Mouse (Mus musculus): ENCODE data around the gene Satb1. TPM values are rescaled to one million over a fixed set of nuclear protein-coding genes. Genes with fewer than 3 reads are reported as not detected.

Satb1 gene
- polyA plus RNA-seq, 1 experiment: 0.67 TPM

- Histone ChIP-seq H3K4me2 (ENCODE audit: low read depth) (no peak overlapping the region), H3K36me3 (ENCODE audit: control insufficient read depth, insufficient read depth) (no peaks in the 10 kb centered on the region), H3ac (ENCODE audit: control insufficient read depth, insufficient read length) (no peak overlapping the region), H3K27me3 (ENCODE audit: control insufficient read depth, insufficient read depth, insufficient read length) (no peaks in the 10 kb centered on the region), H3K79me2 (ENCODE audit: control insufficient read depth, insufficient read depth) (no peaks in the 10 kb centered on the region), H3K4me3 (no peak overlapping the region)
- no peak for TF ChIP-seq CEBPB (IDR thresholded peaks at IDR 0.05; ENCODE audit: insufficient read depth, poor library complexity, severe bottlenecking)
Observed at GRCm38 (mm10) chr17:51777813-51778212, 55.3 kb downstream of the Satb1 start.

GRCm38 (mm10) chr17:51775070-51775881 is 57.8 kb downstream of the Satb1 start:
- H3ac ChIP-seq (ENCODE audit: control insufficient read depth, insufficient read length): no peak overlapping the region

GRCm38 (mm10) chr17:51763600-51763999 is 69.5 kb downstream of the Satb1 start:
- Histone ChIP-seq H3K36me3 (ENCODE audit: control insufficient read depth, insufficient read depth) (no peaks in the 10 kb centered on the region), H3K79me2 (ENCODE audit: control insufficient read depth, insufficient read depth) (no peaks in the 10 kb centered on the region), H3K27me3 (ENCODE audit: control insufficient read depth, insufficient read depth, insufficient read length) (no peaks in the 10 kb centered on the region), H3K4me2 (ENCODE audit: low read depth) (no peak overlapping the region), H3K4me3 (no peak overlapping the region), H3ac (ENCODE audit: control insufficient read depth, insufficient read length) (no peak overlapping the region)
- TF ChIP-seq CEBPB (IDR thresholded peaks at IDR 0.05; ENCODE audit: insufficient read depth, poor library complexity, severe bottlenecking): no peak
- no peak for TF ChIP-seq MAX (IDR thresholded peaks at IDR 0.05; ENCODE audit: low read depth)
- no peak for TF ChIP-seq SRF (IDR thresholded peaks at IDR 0.05; ENCODE audit: control insufficient read depth, insufficient read length, low read depth)
- TF ChIP-seq POLR2A (IDR thresholded peaks at IDR 0.05; ENCODE audit: insufficient read length, low read depth): no peak
- no peak for TF ChIP-seq MYOD1 (IDR thresholded peaks at IDR 0.05; ENCODE audit: control insufficient read depth in 1 of 3, insufficient read length in 2 of 3, low read depth in 2 of 3)
- no peak for TF ChIP-seq POLR2AphosphoS2 (IDR thresholded peaks at IDR 0.05; ENCODE audit: insufficient read length, low read depth)
- TF ChIP-seq USF1 (IDR thresholded peaks at IDR 0.05; ENCODE audit: low read depth): no peak
- TF ChIP-seq MYOG (IDR thresholded peaks at IDR 0.05; ENCODE audit: control insufficient read depth in 1 of 3, insufficient read depth in 1 of 3, insufficient read length in 2 of 3, low read depth in 2 of 3): no peak
- TF ChIP-seq TCF12 (IDR thresholded peaks at IDR 0.05; ENCODE audit: insufficient read depth, poor library complexity, severe bottlenecking): no peak
- TF ChIP-seq TCF3 (IDR thresholded peaks at IDR 0.05; ENCODE audit: insufficient read length, low read depth): no peak
- TF ChIP-seq REST (IDR thresholded peaks at IDR 0.05; ENCODE audit: insufficient read depth, insufficient read length): no peak
- no peak for TF ChIP-seq E2F4 (IDR thresholded peaks at IDR 0.05; ENCODE audit: insufficient read depth)

More at GRCm38 (mm10) chr17:51775070-51775881, 57.8 kb downstream of the Satb1 start:
- Histone ChIP-seq H3K4me2 (ENCODE audit: low read depth) (no peak overlapping the region), H3K36me3 (ENCODE audit: control insufficient read depth, insufficient read depth) (no peaks in the 10 kb centered on the region), H3K27me3 (ENCODE audit: control insufficient read depth, insufficient read depth, insufficient read length) (no peaks in the 10 kb centered on the region), H3K79me2 (ENCODE audit: control insufficient read depth, insufficient read depth) (no peaks in the 10 kb centered on the region), H3K4me3 (no peak overlapping the region)
- TF ChIP-seq POLR2A (IDR thresholded peaks at IDR 0.05; ENCODE audit: insufficient read length, low read depth): no peak
- no peak for TF ChIP-seq POLR2AphosphoS2 (IDR thresholded peaks at IDR 0.05; ENCODE audit: insufficient read length, low read depth)
- no peak for TF ChIP-seq REST (IDR thresholded peaks at IDR 0.05; ENCODE audit: insufficient read depth, insufficient read length)
- TF ChIP-seq MAX (IDR thresholded peaks at IDR 0.05; ENCODE audit: low read depth): no peak
- TF ChIP-seq TCF3 (IDR thresholded peaks at IDR 0.05; ENCODE audit: insufficient read length, low read depth): no peak
- TF ChIP-seq E2F4 (IDR thresholded peaks at IDR 0.05; ENCODE audit: insufficient read depth): no peak
- TF ChIP-seq CEBPB (IDR thresholded peaks at IDR 0.05; ENCODE audit: insufficient read depth, poor library complexity, severe bottlenecking): no peak
- no peak for TF ChIP-seq MYOD1 (IDR thresholded peaks at IDR 0.05; ENCODE audit: control insufficient read depth in 1 of 3, insufficient read length in 2 of 3, low read depth in 2 of 3)
- no peak for TF ChIP-seq TCF12 (IDR thresholded peaks at IDR 0.05; ENCODE audit: insufficient read depth, poor library complexity, severe bottlenecking)
- TF ChIP-seq SRF (IDR thresholded peaks at IDR 0.05; ENCODE audit: control insufficient read depth, insufficient read length, low read depth): no peak
- no peak for TF ChIP-seq USF1 (IDR thresholded peaks at IDR 0.05; ENCODE audit: low read depth)
- no peak for TF ChIP-seq MYOG (IDR thresholded peaks at IDR 0.05; ENCODE audit: control insufficient read depth in 1 of 3, insufficient read depth in 1 of 3, insufficient read length in 2 of 3, low read depth in 2 of 3)

GRCm38 (mm10) chr17:51762503-51762902 is 70.6 kb downstream of the Satb1 start:
- H3K27me3 ChIP-seq (ENCODE audit: control insufficient read depth, insufficient read depth, insufficient read length): no peaks in the 10 kb centered on the region
- H3K4me2 ChIP-seq (ENCODE audit: low read depth): no peak overlapping the region
- H3K36me3 ChIP-seq (ENCODE audit: control insufficient read depth, insufficient read depth): no peaks in the 10 kb centered on the region
- no peak overlapping the region for H3ac ChIP-seq (ENCODE audit: control insufficient read depth, insufficient read length)
- no peaks in the 10 kb centered on the region for H3K79me2 ChIP-seq (ENCODE audit: control insufficient read depth, insufficient read depth)
- TF ChIP-seq SRF (IDR thresholded peaks at IDR 0.05; ENCODE audit: control insufficient read depth, insufficient read length, low read depth) (no peak), TCF3 (IDR thresholded peaks at IDR 0.05; ENCODE audit: insufficient read length, low read depth) (no peak), MYOD1 (IDR thresholded peaks at IDR 0.05; ENCODE audit: control insufficient read depth in 1 of 3, insufficient read length in 2 of 3, low read depth in 2 of 3) (no peak), E2F4 (IDR thresholded peaks at IDR 0.05; ENCODE audit: insufficient read depth) (no peak), TCF12 (IDR thresholded peaks at IDR 0.05; ENCODE audit: insufficient read depth, poor library complexity, severe bottlenecking) (no peak), CEBPB (IDR thresholded peaks at IDR 0.05; ENCODE audit: insufficient read depth, poor library complexity, severe bottlenecking) (no peak), USF1 (IDR thresholded peaks at IDR 0.05; ENCODE audit: low read depth) (no peak), MYOG (IDR thresholded peaks at IDR 0.05; ENCODE audit: control insufficient read depth in 1 of 3, insufficient read depth in 1 of 3, insufficient read length in 2 of 3, low read depth in 2 of 3) (no peak), POLR2AphosphoS2 (IDR thresholded peaks at IDR 0.05; ENCODE audit: insufficient read length, low read depth) (no peak), REST (IDR thresholded peaks at IDR 0.05; ENCODE audit: insufficient read depth, insufficient read length) (no peak), POLR2A (IDR thresholded peaks at IDR 0.05; ENCODE audit: insufficient read length, low read depth) (no peak), MAX (IDR thresholded peaks at IDR 0.05; ENCODE audit: low read depth) (no peak)
- no peak overlapping the region for H3K4me3 ChIP-seq

Measured in myocyte (in vitro differentiated cells).